Mouse (Mus musculus) hindlimb bud, embryonic 11.5 days (tissue): Measurements from ENCODE around the gene Fut9.

Experiments
- DNase-seq: peaks from one replicate; pipeline ENCODE4 v3.0.0-alpha.2; 2012; ENCODE audit warnings: low read depth, low spot score; ENCODE audit errors: extremely low spot score

Fut9 gene

GRCm38 (mm10) chr4:25647593-25647992, 152.5 kb downstream of the Fut9 start:
- DNase-seq = no peak

DNA sequence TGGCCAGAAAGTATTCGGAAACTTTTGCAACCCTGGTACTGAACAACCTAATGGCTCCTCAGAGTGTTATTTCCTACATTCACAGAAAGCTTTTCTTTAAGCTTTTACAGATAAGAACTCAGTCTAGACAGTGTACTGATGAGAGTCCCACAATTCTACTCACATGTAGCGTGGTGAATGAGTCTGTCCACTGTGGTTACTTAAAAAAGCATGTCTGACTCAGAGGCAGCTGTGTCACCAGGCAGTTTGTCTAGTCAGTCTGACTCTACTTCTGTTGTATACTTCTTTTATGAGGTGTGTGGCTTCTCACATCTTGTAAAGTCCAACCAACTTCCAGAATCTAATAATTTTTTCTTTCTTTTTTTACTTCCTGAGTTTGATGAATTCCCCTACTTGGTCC, 154.5 kb downstream of the Fut9 start:
- DNase-seq = no peak

DNA sequence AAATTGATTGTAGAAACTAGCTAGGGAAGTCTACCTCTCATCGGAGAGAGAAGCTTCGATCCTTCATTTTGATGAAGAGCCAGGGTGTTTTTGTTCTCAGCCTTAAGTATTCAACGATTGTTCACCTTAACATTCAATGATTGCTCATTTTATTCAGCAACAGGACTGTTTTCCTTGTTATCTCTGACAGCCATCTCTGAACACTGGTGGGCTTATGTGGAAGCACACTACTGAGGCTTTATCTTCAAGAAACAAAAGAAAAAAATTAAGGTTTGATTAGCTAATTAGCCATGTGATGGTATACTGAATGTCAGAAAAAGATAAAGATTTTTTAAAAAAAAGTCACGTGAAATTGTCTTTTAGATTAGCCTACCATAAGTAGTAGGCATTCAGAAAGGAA, 158.1 kb downstream of the Fut9 start:
- no peak for DNase-seq

- no peak for DNase-seq
Measured at GRCm38 (mm10) chr4:25633262-25633661, 166.8 kb downstream of the Fut9 start.

DNA sequence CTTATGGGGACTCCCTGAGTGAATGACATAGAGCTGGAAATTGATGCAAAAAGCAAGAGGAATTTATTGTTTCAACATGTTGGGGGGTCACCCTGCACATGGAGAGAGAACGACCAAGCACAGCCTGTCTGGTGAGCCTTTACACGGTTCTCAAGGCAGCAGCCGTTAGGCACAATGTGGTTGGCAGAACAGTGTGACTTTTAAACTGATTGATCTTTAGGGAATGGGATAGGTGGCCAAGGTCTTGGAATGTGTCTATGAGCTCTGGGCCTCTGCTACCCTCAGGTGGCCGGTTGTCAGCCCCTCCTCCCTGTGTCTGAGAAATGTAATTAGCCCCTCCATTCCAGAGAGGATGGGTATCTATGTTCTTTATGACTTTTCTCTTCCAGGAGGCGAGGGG, 171.9 kb downstream of the Fut9 start:
- no peak for DNase-seq

- DNase-seq = no peak
Measured at GRCm38 (mm10) chr4:25627467-25627866, 172.6 kb downstream of the Fut9 start.

DNA sequence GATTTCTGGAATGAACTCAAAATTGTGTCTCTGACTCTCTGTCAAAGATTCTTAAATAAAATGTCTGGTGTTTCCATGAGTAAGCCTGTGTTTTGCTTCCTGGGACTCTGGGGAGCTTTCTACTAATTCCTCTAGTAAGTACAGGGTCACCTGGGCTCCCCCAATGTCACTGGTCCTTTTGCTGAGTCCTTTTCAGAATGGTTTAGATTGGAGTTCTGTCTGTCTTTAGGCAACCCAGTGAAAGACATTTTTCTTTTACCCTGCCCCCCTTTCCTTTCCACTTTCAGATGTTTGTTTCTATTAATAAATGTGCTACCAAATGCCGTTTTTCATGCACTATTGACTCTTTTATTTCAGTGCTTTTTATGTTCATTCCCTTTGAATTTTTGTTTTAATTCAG, 173.0 kb downstream of the Fut9 start:
- DNase-seq = no peak

GRCm38 (mm10) chr4:25623176-25623575, 176.9 kb downstream of the Fut9 start:
- DNase-seq = no peak

GRCm38 (mm10) chr4:25617301-25617700, 182.7 kb downstream of the Fut9 start:
- no peak for DNase-seq

GRCm38 (mm10) chr4:25613426-25613825, 186.6 kb downstream of the Fut9 start:
- no peak for DNase-seq

GRCm38 (mm10) chr4:25610481-25610880, 189.6 kb downstream of the Fut9 start:
- DNase-seq = no peak

DNA sequence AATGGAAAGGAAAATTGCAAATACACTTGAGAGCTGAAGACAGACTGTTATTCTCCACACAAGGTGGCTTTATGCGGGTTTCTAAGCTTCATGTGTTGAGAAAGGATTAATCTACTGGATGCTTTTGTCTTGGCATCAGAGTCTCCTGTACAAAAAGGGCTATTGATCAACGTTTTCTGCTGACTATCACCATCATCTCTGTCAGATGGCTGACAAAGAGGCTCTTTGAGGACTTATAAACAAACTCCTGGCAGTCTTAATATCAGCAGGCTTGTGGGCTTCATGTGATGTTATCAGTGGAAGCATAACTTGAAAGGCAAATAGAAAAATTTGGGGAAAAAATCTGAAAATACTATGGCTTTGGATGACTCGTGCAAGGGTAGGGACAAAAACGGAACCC, 206.8 kb downstream of the Fut9 start:
- no peak for DNase-seq
